Mouse (Mus musculus): ENCODE results near the gene Hcn2. TPM values are rescaled to one million over a fixed set of nuclear protein-coding genes. Genes with fewer than 3 reads are reported as not detected.

Gene Hcn2
- polyA plus RNA-seq, 1 experiment: 4.7 TPM

DNA sequence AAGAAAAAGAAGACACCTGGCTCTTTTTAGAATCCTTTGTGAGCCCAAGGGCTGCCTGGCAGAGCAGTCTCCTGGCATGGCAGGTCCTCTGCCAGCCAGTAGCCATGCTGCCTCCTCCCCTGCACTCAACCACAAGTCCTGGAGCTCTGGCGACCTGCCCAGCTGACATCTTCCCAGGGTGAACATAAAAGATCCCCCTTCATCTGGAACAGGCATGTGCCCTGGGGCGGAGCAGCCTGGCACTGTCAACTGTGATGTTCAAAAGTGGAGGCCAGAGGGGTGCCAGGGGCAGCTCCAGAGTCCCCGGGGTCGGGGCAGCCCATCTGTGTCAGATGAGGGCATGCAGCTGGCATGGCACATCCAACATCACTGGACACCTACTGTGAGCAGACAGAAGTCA lies 1.4 kb upstream of the Hcn2 start:
- no peak overlapping the region for H3K4me3 ChIP-seq (ENCODE audit: control insufficient read depth, insufficient read depth, low read length)
- no peak overlapping the region for H3K27ac ChIP-seq (ENCODE audit: control insufficient read depth, insufficient read depth, low read length)
- 68% methylated on average over 4 of the region's 4 CpGs for WGBS
- H3K27me3 ChIP-seq (ENCODE audit: control insufficient read depth, insufficient read depth, low read length): peaks cover 14% of the 10 kb centered on the region; the same call in 1 of the 2 replicates
- peaks cover 12% of the 10 kb centered on the region for H3K4me1 ChIP-seq (replicated peaks; ENCODE audit: control insufficient read depth, insufficient read depth, low read length)
- TF ChIP-seq POLR2A (IDR thresholded peaks at IDR 0.05; ENCODE audit: control insufficient read depth, extremely low read depth, insufficient read depth, low read length, poor library complexity) (no peak), CTCF (IDR thresholded peaks at IDR 0.05; ENCODE audit: borderline replicate concordance, control insufficient read depth, extremely low read depth, insufficient read depth, low read length, poor library complexity) (no peak)
- no peak for DNase-seq
- peaks cover 9% of the 10 kb centered on the region; the same call in 1 of the 2 replicates for H3K36me3 ChIP-seq (ENCODE audit: control insufficient read depth, insufficient read depth, low read length)

DNA sequence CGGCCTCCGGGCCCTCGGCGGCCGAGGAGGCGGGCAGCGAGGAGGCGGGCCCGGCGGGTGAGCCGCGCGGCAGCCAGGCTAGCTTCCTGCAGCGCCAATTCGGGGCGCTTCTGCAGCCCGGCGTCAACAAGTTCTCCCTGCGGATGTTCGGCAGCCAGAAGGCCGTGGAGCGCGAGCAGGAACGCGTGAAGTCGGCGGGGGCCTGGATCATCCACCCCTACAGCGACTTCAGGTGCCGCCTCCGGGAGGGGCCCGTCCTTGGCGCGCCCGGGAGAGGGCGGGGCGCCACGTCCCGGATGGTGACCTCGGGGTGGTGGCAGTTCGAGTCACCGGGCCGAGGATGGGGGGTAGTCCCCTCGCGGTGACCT lies 538 bp downstream of the Hcn2 start:
- TF ChIP-seq POLR2A (IDR thresholded peaks at IDR 0.05; ENCODE audit: control insufficient read depth, extremely low read depth, insufficient read depth, low read length, poor library complexity) (no peak), CTCF (IDR thresholded peaks at IDR 0.05; ENCODE audit: borderline replicate concordance, control insufficient read depth, extremely low read depth, insufficient read depth, low read length, poor library complexity) (no peak)
- H3K4me3 ChIP-seq (ENCODE audit: control insufficient read depth, insufficient read depth, low read length): peak overlapping the region; percentile 34
- H3K27me3 ChIP-seq (ENCODE audit: control insufficient read depth, insufficient read depth, low read length): peaks cover 14% of the 10 kb centered on the region; the same call in 1 of the 2 replicates
- H3K4me1 ChIP-seq (replicated peaks; ENCODE audit: control insufficient read depth, insufficient read depth, low read length): peaks cover 12% of the 10 kb centered on the region
- DNase-seq: no peak
- H3K27ac ChIP-seq (ENCODE audit: control insufficient read depth, insufficient read depth, low read length): no peak overlapping the region
- WGBS: 2% methylated on average over 44 of the region's 44 CpGs
- H3K36me3 ChIP-seq (ENCODE audit: control insufficient read depth, insufficient read depth, low read length): no peaks in the 10 kb centered on the region

DNA sequence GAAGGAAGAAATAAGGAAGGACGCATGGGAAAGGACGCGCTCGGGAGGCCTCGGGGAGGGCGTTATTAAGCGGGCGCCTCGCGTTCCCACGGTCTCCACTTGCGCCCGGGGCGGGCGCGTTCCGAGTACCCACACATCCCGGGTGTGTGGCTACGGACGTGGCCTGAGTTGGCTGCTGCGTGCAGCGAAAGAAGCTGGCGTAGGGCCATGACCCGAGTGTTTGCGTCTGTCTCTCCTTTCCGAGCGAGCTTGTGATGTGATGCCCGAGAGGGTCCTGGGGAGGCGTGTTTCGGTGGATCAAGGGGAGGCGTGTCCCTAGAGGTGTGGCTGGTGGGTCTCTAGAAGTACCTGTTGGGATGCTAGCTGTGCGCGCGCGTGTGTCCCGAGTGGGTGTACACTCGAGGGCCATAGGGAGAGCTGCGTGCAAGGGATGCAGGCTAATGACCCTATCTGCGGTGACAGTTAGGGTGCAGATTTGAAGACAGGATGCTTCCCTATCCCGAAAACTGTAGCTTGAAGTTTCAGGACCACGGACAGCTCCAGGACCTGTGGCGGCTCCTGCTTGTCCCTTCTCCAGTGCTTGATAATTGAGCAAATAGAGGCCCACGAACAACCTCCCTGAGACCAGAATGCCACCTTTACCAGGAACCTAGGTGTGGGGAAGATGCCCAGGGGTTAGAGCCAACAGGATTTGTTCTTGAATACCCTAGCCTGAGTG lies 1.4 kb downstream of the Hcn2 start:
- peaks cover 12% of the 10 kb centered on the region for H3K4me1 ChIP-seq (replicated peaks; ENCODE audit: control insufficient read depth, insufficient read depth, low read length)
- H3K27me3 ChIP-seq (ENCODE audit: control insufficient read depth, insufficient read depth, low read length): peaks cover 14% of the 10 kb centered on the region; the same call in 1 of the 2 replicates
- no peaks in the 10 kb centered on the region for H3K36me3 ChIP-seq (ENCODE audit: control insufficient read depth, insufficient read depth, low read length)
- peak; percentile 59 for DNase-seq
- TF ChIP-seq POLR2A (IDR thresholded peaks at IDR 0.05; ENCODE audit: control insufficient read depth, extremely low read depth, insufficient read depth, low read length, poor library complexity): no peak
- TF ChIP-seq CTCF (IDR thresholded peaks at IDR 0.05; ENCODE audit: borderline replicate concordance, control insufficient read depth, extremely low read depth, insufficient read depth, low read length, poor library complexity): no peak
- no peak overlapping the region for H3K27ac ChIP-seq (ENCODE audit: control insufficient read depth, insufficient read depth, low read length)
- 6% methylated on average over 43 of the region's 43 CpGs for WGBS
- H3K4me3 ChIP-seq (ENCODE audit: control insufficient read depth, insufficient read depth, low read length): no peak overlapping the region

DNA sequence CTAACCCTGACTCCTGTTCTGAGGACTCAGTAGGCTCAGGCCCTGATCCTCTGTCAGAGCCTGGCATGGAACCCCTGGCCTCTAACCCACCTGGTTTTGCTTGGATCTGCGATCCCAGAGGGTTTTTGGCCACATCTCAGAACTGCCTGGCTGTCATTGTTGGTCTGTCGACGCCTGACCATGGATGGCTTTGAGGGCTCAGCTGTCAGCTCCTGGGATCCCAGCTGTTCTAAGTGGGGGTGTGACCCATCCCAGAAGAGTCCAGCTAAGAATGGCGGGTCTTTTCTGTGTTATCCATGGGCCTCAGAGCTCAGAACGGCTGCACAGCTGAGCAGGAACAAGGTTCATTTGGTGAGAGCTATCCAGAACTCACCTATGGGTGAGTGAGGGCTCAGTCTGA lies 4.7 kb downstream of the Hcn2 start:
- H3K36me3 ChIP-seq (ENCODE audit: control insufficient read depth, insufficient read depth, low read length): no peaks in the 10 kb centered on the region
- no peak for TF ChIP-seq POLR2A (IDR thresholded peaks at IDR 0.05; ENCODE audit: control insufficient read depth, extremely low read depth, insufficient read depth, low read length, poor library complexity)
- H3K4me3 ChIP-seq (ENCODE audit: control insufficient read depth, insufficient read depth, low read length): no peak overlapping the region
- no peak for DNase-seq
- H3K27ac ChIP-seq (ENCODE audit: control insufficient read depth, insufficient read depth, low read length): no peak overlapping the region
- 83% methylated on average over 5 of the region's 5 CpGs for WGBS
- H3K27me3 ChIP-seq (ENCODE audit: control insufficient read depth, insufficient read depth, low read length): peaks cover 9% of the 10 kb centered on the region; the same call in 1 of the 2 replicates
- peaks cover 12% of the 10 kb centered on the region for H3K4me1 ChIP-seq (replicated peaks; ENCODE audit: control insufficient read depth, insufficient read depth, low read length)

DNA sequence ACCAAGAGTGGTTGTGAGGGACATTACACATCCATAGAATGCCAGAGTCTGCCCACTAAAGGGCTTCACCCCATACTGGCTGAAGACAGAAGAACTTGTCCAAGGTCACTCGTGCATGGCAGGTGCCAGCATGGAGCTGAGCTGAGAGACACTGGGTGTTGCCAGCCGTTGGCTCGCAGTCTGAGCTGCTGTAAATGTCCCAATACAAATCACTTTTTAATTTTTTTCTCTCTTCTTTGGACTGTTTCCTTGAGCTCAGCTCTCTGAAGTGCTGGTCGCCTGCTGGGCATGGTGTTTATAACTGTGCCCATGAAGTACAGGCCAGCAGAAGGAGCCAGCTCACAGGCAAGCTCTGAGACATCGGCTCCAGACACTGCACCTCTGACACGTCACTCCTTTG lies 6.6 kb downstream of the Hcn2 start:
- no peaks in the 10 kb centered on the region for H3K4me1 ChIP-seq (replicated peaks; ENCODE audit: control insufficient read depth, insufficient read depth, low read length)
- TF ChIP-seq CTCF (IDR thresholded peaks at IDR 0.05; ENCODE audit: borderline replicate concordance, control insufficient read depth, extremely low read depth, insufficient read depth, low read length, poor library complexity): no peak
- TF ChIP-seq POLR2A (IDR thresholded peaks at IDR 0.05; ENCODE audit: control insufficient read depth, extremely low read depth, insufficient read depth, low read length, poor library complexity): no peak
- H3K27ac ChIP-seq (ENCODE audit: control insufficient read depth, insufficient read depth, low read length): no peak overlapping the region
- H3K36me3 ChIP-seq (ENCODE audit: control insufficient read depth, insufficient read depth, low read length): no peaks in the 10 kb centered on the region
- H3K27me3 ChIP-seq (ENCODE audit: control insufficient read depth, insufficient read depth, low read length): no peaks in the 10 kb centered on the region; the same call in 1 of the 2 replicates
- no peak for DNase-seq
- no peak overlapping the region for H3K4me3 ChIP-seq (ENCODE audit: control insufficient read depth, insufficient read depth, low read length)
- WGBS: 77% methylated on average over 6 of the region's 6 CpGs

DNA sequence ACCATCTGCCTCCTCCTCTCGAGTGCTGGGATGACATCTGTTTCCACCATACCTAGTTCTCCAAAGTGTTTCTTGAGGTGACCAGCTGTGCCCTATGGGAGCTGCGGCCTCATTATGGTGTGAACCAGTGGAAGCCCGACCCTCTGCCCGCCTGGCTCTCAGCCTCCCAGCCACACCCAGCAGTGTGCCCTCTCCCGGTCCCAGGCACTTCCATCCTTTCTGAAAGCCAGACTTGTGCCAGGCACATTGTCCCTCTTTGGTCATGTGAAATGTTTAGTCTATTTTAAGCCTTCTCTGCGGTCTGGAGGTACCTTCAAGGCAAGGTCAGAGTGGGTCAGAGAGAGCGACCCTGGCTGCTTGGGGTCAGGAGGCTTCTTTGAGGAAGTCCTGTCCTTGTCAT lies 7.3 kb downstream of the Hcn2 start:
- 76% methylated on average over 7 of the region's 7 CpGs for WGBS
- no peak for DNase-seq

More for the DNA sequence above, 7.3 kb downstream of the Hcn2 start:
- Histone ChIP-seq H3K4me1 (replicated peaks; ENCODE audit: control insufficient read depth, insufficient read depth, low read length) (no peaks in the 10 kb centered on the region), H3K27ac (ENCODE audit: control insufficient read depth, insufficient read depth, low read length) (no peak overlapping the region), H3K4me3 (ENCODE audit: control insufficient read depth, insufficient read depth, low read length) (no peak overlapping the region), H3K36me3 (ENCODE audit: control insufficient read depth, insufficient read depth, low read length) (no peaks in the 10 kb centered on the region), H3K27me3 (ENCODE audit: control insufficient read depth, insufficient read depth, low read length) (no peaks in the 10 kb centered on the region; the same call in 1 of the 2 replicates)
- TF ChIP-seq POLR2A (IDR thresholded peaks at IDR 0.05; ENCODE audit: control insufficient read depth, extremely low read depth, insufficient read depth, low read length, poor library complexity): no peak
- TF ChIP-seq CTCF (IDR thresholded peaks at IDR 0.05; ENCODE audit: borderline replicate concordance, control insufficient read depth, extremely low read depth, insufficient read depth, low read length, poor library complexity): no peak

Data from thymus, adult 2 months (tissue).